Mouse (Mus musculus): Measurements from ENCODE around the gene Gprc5d. TPM values are rescaled to one million over a fixed set of nuclear protein-coding genes. Genes with fewer than 3 reads are reported as not detected.
A peak's percentile ranks its signal among the peaks of the same experiment; 100 is the strongest.

Gprc5d gene
- polyA plus RNA-seq (2016; fragmentation: Nextera tagmentation; extraction: Ambion mirVana): not detected in 2 replicates

DNA sequence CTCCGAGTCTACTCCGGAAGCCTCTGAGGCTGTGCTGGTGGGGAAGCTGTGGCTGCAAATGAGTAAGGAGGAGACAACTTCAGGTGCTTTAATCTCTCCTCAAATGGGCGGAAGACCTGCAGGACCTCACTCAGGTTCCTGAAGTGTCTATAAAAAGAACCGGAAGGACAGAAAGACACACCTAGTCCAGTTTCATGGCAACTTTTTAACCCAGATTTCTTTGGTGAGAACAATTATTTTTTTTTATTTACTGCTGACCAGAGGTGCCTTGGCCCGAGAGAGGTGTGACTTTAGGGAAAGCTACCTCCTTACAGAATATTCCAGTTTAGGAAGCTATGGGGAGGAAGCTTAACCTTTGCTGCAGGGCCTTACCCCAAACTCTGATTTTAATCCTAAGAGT is at the start of gene Gprc5d:
TSS of gene Gprc5d (minus strand) at position 101 of the 400 bp plus-strand sequence.
- no peak for ATAC-seq (ENCODE audit: insufficient number of reproducible peaks, insufficient read depth, low FRiP score, low TSS enrichment)
- no peaks in the 10 kb centered on the region for H3K4me1 ChIP-seq
- H3K27me3 ChIP-seq: no peaks in the 10 kb centered on the region
- H3K9ac ChIP-seq: no peak within 1 kb of the TSS
- 90% methylated on average over 5 of the region's 5 CpGs for WGBS
- no peak within 1 kb of the TSS for H3K4me3 ChIP-seq
- no peaks in the 10 kb centered on the region for H3K36me3 ChIP-seq
- H3K27ac ChIP-seq: no peak within 1 kb of the TSS
- H3K9me3 ChIP-seq: no peaks in the 10 kb centered on the region
- no peak within 1 kb of the TSS for H3K4me2 ChIP-seq (replicated peaks)

DNA sequence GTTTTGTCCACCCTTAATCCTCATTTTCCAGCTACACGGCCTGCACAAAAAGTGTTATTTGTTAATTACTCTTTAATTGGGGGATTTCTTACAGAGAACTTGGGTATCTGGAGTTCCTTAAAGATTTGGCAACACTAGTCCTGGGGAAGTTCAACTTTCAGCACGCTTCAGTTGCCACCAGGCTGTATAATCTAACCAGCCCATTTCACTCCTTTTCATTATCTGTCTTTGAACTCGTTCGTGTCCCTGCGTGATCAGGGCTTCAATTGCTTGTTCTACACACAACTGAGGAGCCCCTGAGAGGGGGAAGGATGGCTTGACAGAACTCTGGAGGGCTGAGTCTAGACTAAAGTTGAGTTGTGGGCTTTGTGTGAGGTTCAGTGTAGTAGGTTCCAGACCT is 48.6 kb upstream of the Gprc5d start:
- Histone ChIP-seq H3K9me3 (no peaks in the 10 kb centered on the region), H3K36me3 (no peaks in the 10 kb centered on the region), H3K27ac (no peak overlapping the region), H3K4me3 (no peak overlapping the region), H3K9ac (no peak overlapping the region), H3K4me2 (replicated peaks) (no peak overlapping the region), H3K27me3 (no peaks in the 10 kb centered on the region), H3K4me1 (0 out of 2 replicates have a peak, but pooled peaks cover 6% of the 10 kb centered on the region)
- no peak for ATAC-seq (ENCODE audit: insufficient number of reproducible peaks, insufficient read depth, low FRiP score, low TSS enrichment)
- 63% methylated on average over 5 of the region's 5 CpGs for WGBS

DNA sequence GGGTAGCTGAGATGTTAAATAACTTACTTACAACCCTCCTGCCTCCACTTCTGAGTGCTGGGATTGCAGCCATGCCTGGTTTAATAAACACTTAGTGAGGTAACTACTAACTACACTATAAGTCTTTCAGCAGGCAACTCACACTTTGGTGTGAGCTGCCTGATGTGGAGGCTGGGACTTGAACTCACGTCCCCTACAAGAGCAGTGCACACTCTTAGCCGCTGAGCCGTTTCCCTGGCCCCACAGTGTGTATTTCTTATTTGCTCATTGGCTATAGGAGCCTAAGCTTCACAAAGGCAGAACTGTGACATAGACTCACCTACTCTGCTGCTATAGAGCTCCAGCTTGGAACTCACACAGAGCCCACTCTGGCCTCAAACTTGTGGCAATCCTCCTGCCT is 48.2 kb upstream of the Gprc5d start:
- ATAC-seq (ENCODE audit: insufficient number of reproducible peaks, insufficient read depth, low FRiP score, low TSS enrichment): no peak
- H3K27me3 ChIP-seq: no peaks in the 10 kb centered on the region
- no peak overlapping the region for H3K27ac ChIP-seq
- no peak overlapping the region for H3K4me2 ChIP-seq (replicated peaks)
- H3K9me3 ChIP-seq: no peaks in the 10 kb centered on the region
- no peaks in the 10 kb centered on the region for H3K36me3 ChIP-seq
- no peak overlapping the region for H3K9ac ChIP-seq
- 0 out of 2 replicates have a peak, but pooled peaks cover 6% of the 10 kb centered on the region for H3K4me1 ChIP-seq
- 92% methylated on average over 3 of the region's 3 CpGs for WGBS
- no peak overlapping the region for H3K4me3 ChIP-seq

DNA sequence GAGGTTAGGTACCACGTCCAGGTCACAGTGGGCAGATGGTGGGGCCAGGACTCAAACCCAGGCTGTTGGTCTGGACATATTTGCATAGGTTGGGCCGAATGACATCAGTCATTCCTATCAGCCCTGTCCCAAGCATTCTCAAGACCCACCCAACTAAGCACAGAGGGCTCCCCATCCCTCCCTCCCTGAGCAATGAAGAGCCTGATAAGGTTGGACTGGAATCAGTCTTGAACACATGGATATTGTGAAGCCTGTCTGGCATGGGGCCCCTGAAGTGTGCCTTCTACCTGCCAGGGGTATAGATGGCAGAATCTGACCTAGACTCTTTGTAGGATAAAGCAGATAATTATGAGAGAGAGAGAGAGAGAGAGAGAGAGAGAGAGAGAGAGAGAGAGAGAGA is 47.6 kb upstream of the Gprc5d start:
- Histone ChIP-seq H3K36me3 (no peaks in the 10 kb centered on the region), H3K27ac (no peak overlapping the region), H3K4me1 (0 out of 2 replicates have a peak, but pooled peaks cover 6% of the 10 kb centered on the region), H3K4me2 (replicated peaks) (no peak overlapping the region), H3K9ac (no peak overlapping the region), H3K27me3 (no peaks in the 10 kb centered on the region), H3K4me3 (no peak overlapping the region), H3K9me3 (no peaks in the 10 kb centered on the region)
- no peak for ATAC-seq (ENCODE audit: insufficient number of reproducible peaks, insufficient read depth, low FRiP score, low TSS enrichment)
- 83% methylated on average over 2 of the region's 2 CpGs for WGBS

DNA sequence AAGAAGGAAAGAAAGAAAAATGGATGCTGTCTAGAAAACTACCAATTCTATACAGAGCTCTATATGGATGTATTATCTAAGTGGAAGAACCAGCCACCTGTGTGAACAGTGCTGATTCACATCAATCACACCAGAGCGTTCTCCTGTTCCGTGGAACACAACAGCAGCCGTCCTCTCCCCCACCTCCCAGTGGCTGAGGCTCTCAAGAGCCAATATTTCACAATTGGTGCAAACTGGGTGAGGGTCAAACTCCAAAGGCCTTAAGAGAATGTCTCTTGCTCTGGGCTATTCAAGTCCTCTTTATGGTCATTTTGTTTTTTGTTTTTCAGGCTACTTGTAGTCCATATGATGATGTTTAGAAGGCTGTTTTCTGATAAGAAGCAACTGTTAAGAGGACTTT is 47.1 kb upstream of the Gprc5d start:
- no peaks in the 10 kb centered on the region for H3K27me3 ChIP-seq
- no peak overlapping the region for H3K27ac ChIP-seq
- no peaks in the 10 kb centered on the region for H3K36me3 ChIP-seq
- no peaks in the 10 kb centered on the region for H3K9me3 ChIP-seq
- no peak overlapping the region for H3K4me3 ChIP-seq
- H3K4me2 ChIP-seq (replicated peaks): no peak overlapping the region
- H3K9ac ChIP-seq: no peak overlapping the region
- WGBS: 86% methylated on average over 3 of the region's 3 CpGs
- 0 out of 2 replicates have a peak, but pooled peaks cover 6% of the 10 kb centered on the region for H3K4me1 ChIP-seq
- no peak for ATAC-seq (ENCODE audit: insufficient number of reproducible peaks, insufficient read depth, low FRiP score, low TSS enrichment)

DNA sequence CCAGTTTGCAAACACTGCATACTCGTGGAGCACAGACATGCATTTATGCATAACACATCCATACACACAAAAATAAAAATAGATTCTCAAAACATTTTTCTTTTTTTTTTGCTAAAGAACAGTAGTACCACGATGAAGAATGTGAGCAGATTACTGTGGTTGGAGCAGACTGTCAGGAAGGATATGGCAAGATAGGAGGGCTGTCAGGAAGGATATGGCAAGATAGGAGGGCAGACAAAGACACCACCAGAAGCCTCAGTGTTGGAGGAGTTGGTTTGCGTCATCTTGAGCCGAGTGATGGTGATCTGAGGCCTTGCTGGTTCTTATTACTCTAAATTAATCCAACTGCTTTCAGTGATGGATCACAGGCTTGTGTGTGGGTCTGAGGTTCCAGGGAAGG is 44.8 kb upstream of the Gprc5d start:
- H3K4me2 ChIP-seq (replicated peaks): no peak overlapping the region
- no peak for ATAC-seq (ENCODE audit: insufficient number of reproducible peaks, insufficient read depth, low FRiP score, low TSS enrichment)
- 73% methylated on average over 4 of the region's 4 CpGs for WGBS

DNA sequence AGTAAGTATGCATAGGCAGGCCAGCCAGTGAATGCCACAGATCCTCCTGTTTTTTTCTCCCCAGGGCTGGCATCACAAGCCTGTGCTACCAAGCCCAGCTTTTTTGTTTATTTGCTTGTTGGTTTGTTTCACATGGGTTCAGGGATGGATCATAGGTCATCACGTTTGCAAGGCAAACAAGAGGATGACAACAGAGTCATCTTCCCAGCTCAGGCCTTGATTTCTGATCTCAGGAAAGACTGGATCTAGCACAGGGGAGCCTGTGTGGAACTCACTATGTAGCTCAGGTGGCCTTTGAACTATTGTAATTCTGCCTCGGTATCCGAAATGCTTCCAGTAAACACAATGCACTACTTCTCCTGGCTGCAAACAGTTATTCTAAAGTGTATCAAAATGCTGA is 44.2 kb upstream of the Gprc5d start:
- H3K9me3 ChIP-seq: no peaks in the 10 kb centered on the region

More for the DNA sequence above, 44.8 kb upstream of the Gprc5d start:
- Histone ChIP-seq H3K9me3 (no peaks in the 10 kb centered on the region), H3K27ac (no peak overlapping the region), H3K27me3 (no peaks in the 10 kb centered on the region), H3K9ac (no peak overlapping the region), H3K4me1 (0 out of 2 replicates have a peak, but pooled peaks cover 6% of the 10 kb centered on the region), H3K4me3 (no peak overlapping the region), H3K36me3 (no peaks in the 10 kb centered on the region)

DNA sequence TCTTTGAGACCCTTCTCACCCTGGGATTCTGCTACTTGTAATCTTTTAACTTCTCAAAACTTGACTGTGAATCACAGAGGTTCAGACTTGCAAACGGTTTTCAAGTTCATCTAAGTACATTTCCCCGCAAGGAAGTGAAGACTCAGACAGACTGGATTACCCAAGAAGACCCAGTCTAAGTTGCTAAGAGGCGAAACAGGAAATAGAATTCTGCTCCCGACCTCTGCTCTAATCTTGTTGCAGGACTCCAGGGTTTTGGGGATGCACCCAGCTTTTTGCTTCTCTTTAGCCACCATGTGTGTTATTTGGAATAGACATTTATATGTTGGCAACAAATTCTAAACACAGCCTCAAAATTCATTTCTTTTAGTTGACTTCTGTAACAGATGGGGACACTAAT is 43.3 kb upstream of the Gprc5d start:
- Histone ChIP-seq H3K27me3 (no peaks in the 10 kb centered on the region), H3K4me2 (replicated peaks) (no peak overlapping the region), H3K4me1 (0 out of 2 replicates have a peak, but pooled peaks cover 2% of the 10 kb centered on the region), H3K9me3 (no peaks in the 10 kb centered on the region), H3K4me3 (no peak overlapping the region), H3K27ac (no peak overlapping the region), H3K9ac (no peak overlapping the region), H3K36me3 (no peaks in the 10 kb centered on the region)
- no peak for ATAC-seq (ENCODE audit: insufficient number of reproducible peaks, insufficient read depth, low FRiP score, low TSS enrichment)
- 69% methylated on average over 4 of the region's 4 CpGs for WGBS

More for the DNA sequence above, 44.2 kb upstream of the Gprc5d start:
- ATAC-seq (ENCODE audit: insufficient number of reproducible peaks, insufficient read depth, low FRiP score, low TSS enrichment): no peak
- WGBS: 87% methylated on average over 3 of the region's 3 CpGs
- Histone ChIP-seq H3K27me3 (no peaks in the 10 kb centered on the region), H3K4me3 (no peak overlapping the region), H3K9ac (no peak overlapping the region), H3K4me1 (0 out of 2 replicates have a peak, but pooled peaks cover 4% of the 10 kb centered on the region), H3K36me3 (no peaks in the 10 kb centered on the region), H3K27ac (no peak overlapping the region), H3K4me2 (replicated peaks) (no peak overlapping the region)

DNA sequence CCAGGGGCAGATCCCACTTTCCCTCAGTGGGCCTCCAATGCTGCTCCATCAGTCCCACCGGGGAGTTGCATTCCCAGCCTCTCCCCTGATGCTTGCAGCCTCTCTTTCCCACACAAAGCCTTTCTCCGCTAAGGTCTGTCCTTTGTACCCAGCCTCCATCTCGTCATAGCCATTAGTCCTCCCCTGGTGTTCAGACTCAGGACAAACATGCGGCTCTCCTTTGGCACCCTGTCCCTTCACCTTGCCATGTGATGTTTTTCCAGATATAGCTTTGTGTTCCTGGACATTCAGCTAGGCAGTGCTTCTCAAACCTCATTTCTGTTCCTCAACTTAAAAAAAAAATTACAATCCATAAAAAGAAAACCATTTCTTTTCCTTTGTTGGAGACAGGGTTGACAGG is 40.4 kb upstream of the Gprc5d start:
- Histone ChIP-seq H3K27ac (no peak overlapping the region), H3K4me3 (no peak overlapping the region), H3K9me3 (no peaks in the 10 kb centered on the region), H3K27me3 (no peaks in the 10 kb centered on the region), H3K4me1 (0 out of 2 replicates have a peak, but pooled peaks cover 2% of the 10 kb centered on the region), H3K9ac (no peak overlapping the region), H3K36me3 (no peaks in the 10 kb centered on the region), H3K4me2 (replicated peaks) (no peak overlapping the region)
- 53% methylated on average over 4 of the region's 4 CpGs for WGBS
- no peak for ATAC-seq (ENCODE audit: insufficient number of reproducible peaks, insufficient read depth, low FRiP score, low TSS enrichment)

DNA sequence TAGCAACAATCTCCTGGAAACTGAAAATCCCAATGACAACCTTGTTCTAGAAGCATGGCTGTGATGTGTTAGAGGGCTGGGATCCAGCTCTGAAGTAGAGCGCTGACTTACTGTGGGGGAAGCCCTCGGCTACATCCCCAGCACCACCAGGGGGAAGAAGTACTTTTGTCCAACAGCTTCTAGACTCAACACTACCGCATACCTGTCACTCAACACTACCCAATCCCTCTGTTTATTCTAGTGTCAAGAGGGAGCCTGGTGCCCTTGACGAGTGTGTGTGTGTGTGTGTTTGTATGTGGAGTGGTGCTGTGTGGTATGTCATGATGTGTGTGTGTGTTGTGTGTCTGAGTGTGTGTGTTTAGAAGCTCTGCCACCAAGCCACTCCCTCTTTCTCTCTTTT is 39.4 kb upstream of the Gprc5d start:
- H3K9ac ChIP-seq: no peak overlapping the region
- no peaks in the 10 kb centered on the region for H3K27me3 ChIP-seq
- H3K4me3 ChIP-seq: no peak overlapping the region
- H3K27ac ChIP-seq: no peak overlapping the region
- WGBS: 62% methylated on average over 4 of the region's 4 CpGs
- no peaks in the 10 kb centered on the region for H3K9me3 ChIP-seq
- no peak overlapping the region for H3K4me2 ChIP-seq (replicated peaks)
- ATAC-seq (ENCODE audit: insufficient number of reproducible peaks, insufficient read depth, low FRiP score, low TSS enrichment): peak; percentile 52; the same call in 1 of the 2 replicates
- H3K36me3 ChIP-seq: no peaks in the 10 kb centered on the region
- H3K4me1 ChIP-seq: no peaks in the 10 kb centered on the region

DNA sequence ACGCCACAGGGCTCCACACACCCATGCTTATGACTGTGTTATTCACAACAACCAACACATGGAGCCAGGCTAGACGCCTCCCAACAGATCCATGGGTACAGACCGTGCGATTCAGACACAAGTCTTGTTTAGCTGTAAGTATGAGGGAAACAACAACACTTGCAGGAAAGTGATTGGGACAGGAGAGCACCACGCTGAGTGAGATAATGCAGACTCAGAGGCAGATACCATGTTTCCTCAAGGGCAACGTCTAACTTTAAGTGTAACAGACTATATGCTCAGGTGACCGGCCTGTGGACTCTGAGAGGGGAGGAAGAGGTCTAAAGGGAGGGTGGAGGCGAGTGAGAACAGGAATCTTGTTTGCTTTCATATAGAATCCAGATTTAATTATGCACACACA is 38.5 kb upstream of the Gprc5d start:
- Histone ChIP-seq H3K27ac (no peak overlapping the region), H3K4me3 (no peak overlapping the region), H3K4me2 (replicated peaks) (no peak overlapping the region), H3K9me3 (no peaks in the 10 kb centered on the region), H3K36me3 (no peaks in the 10 kb centered on the region), H3K4me1 (no peaks in the 10 kb centered on the region), H3K27me3 (no peaks in the 10 kb centered on the region), H3K9ac (no peak overlapping the region)
- WGBS: 72% methylated on average over 8 of the region's 8 CpGs
- ATAC-seq (ENCODE audit: insufficient number of reproducible peaks, insufficient read depth, low FRiP score, low TSS enrichment): no peak

DNA sequence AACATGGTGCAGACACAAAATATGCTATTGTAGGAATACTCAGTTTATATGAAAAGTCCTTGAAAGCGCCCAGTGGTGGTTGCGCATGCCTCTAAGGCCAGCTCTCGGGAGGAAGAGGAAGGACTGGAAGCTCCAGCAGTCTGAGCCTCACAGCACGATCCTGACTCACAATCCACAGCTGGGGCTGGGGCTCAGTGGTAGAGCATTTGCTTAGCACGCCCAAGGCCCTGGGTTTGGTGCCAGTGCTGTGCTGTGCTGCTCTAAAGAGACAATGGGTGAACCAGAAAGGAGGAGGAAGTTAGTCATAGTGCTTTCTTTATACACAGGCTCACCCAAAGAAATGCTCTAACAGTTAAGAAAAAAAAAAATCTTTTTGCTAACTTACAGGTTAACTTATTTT is 35.6 kb upstream of the Gprc5d start:
- no peaks in the 10 kb centered on the region for H3K36me3 ChIP-seq
- 81% methylated on average over 5 of the region's 5 CpGs for WGBS
- no peak for ATAC-seq (ENCODE audit: insufficient number of reproducible peaks, insufficient read depth, low FRiP score, low TSS enrichment)
- H3K4me3 ChIP-seq: no peak overlapping the region
- no peaks in the 10 kb centered on the region for H3K4me1 ChIP-seq
- no peaks in the 10 kb centered on the region for H3K27me3 ChIP-seq
- H3K9me3 ChIP-seq: no peaks in the 10 kb centered on the region
- H3K4me2 ChIP-seq (replicated peaks): no peak overlapping the region
- H3K27ac ChIP-seq: no peak overlapping the region
- no peak overlapping the region for H3K9ac ChIP-seq

DNA sequence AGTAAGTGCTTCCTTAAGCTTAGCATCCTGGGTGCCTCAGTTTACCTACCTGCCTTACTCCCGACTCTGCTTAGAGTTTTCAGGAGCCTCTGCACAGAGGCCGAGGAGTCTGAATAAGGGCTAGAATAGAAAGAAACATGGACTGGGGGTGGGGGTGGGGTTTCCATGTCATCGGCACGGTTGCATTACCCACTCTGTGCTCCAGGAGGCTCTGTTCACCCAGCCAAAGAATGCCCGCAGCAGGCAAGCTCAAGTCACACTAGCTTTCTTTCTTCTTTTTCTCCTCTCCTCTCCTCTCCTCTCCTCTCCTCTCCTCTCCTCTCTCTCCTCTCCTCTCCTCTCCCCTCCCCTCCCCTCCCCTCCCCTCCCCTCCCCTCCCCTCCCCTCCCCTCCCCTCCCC is 32.2 kb upstream of the Gprc5d start:
- 41% methylated on average over 5 of the region's 5 CpGs for WGBS
- no peaks in the 10 kb centered on the region for H3K27me3 ChIP-seq

More for the DNA sequence above, 32.2 kb upstream of the Gprc5d start:
- no peak for ATAC-seq (ENCODE audit: insufficient number of reproducible peaks, insufficient read depth, low FRiP score, low TSS enrichment)
- H3K27ac ChIP-seq: no peak overlapping the region
- H3K4me2 ChIP-seq (replicated peaks): no peak overlapping the region
- H3K9ac ChIP-seq: no peak overlapping the region
- H3K4me1 ChIP-seq: no peaks in the 10 kb centered on the region
- no peaks in the 10 kb centered on the region for H3K36me3 ChIP-seq
- no peaks in the 10 kb centered on the region for H3K9me3 ChIP-seq
- H3K4me3 ChIP-seq: no peak overlapping the region

Data from embryonic facial prominence, embryonic 12.5 days (tissue).